Mouse (Mus musculus): Measurements from ENCODE around the gene Brix1. TPM values are rescaled to one million over a fixed set of nuclear protein-coding genes. Genes with fewer than 3 reads are reported as not detected.
"Not testable (repeated sequence)": the region's sequence is repeated elsewhere in the genome, so short reads cannot be mapped to it uniquely, and the experiment has no call there.

Brix1 gene
- total RNA-seq (2014; rRNA removed) = 9.5 and 9.9 TPM in 2 replicates
- polyA plus RNA-seq (2015; fragmentation: Nextera tagmentation; extraction: Ambion mirVana) = 64.8 and 66.4 TPM in 2 replicates

- peaks cover 8% of the 10 kb centered on the region for H3K36me3 ChIP-seq (ENCODE audit: insufficient read depth)
- no peaks in the 10 kb centered on the region for H3K9me3 ChIP-seq (ENCODE audit: low read length)
- H3K4me3 ChIP-seq (ENCODE audit: low read depth, low read length) = peak within 1 kb of the TSS; percentile 90
- DNase-seq = peak; percentile 98
- peak; percentile 100 for ATAC-seq
- peaks cover 12% of the 10 kb centered on the region; the same call in 1 of the 2 replicates for H3K4me1 ChIP-seq (ENCODE audit: insufficient read depth)
- WGBS = 2% methylated on average over 58 of the region's 58 CpGs
- H3K4me2 ChIP-seq (ENCODE audit: low read depth) = peak within 1 kb of the TSS; percentile 71
- H3K27ac ChIP-seq (ENCODE audit: low read depth, low read length) = peak within 1 kb of the TSS; percentile 87
- no peaks in the 10 kb centered on the region for H3K27me3 ChIP-seq (ENCODE audit: insufficient read depth, low read length)
- peak within 1 kb of the TSS; percentile 72 for H3K9ac ChIP-seq
- peak; percentile 10; the same call in 1 of the 2 replicates for TF ChIP-seq CTCF (IDR thresholded peaks at IDR 0.05; ENCODE audit: low read depth)
Observed at GRCm38 (mm10) chr15:10485484-10486364, at the start of gene Brix1, which contains the start of gene Rad1. Gene Brix1 (minus strand): TSS chr15:10485947. Gene Rad1 (plus strand): TSS chr15:10486018.

- Histone ChIP-seq H3K27ac (ENCODE audit: low read depth, low read length) (no peak overlapping the region), H3K4me1 (ENCODE audit: insufficient read depth) (no peaks in the 10 kb centered on the region), H3K27me3 (ENCODE audit: insufficient read depth, low read length) (no peaks in the 10 kb centered on the region), H3K4me2 (ENCODE audit: low read depth) (no peak overlapping the region), H3K4me3 (ENCODE audit: low read depth, low read length) (no peak overlapping the region), H3K36me3 (ENCODE audit: insufficient read depth) (no peaks in the 10 kb centered on the region), H3K9me3 (ENCODE audit: low read length) (no peaks in the 10 kb centered on the region), H3K9ac (no peak overlapping the region)
- no peak for ATAC-seq
- TF ChIP-seq CTCF (IDR thresholded peaks at IDR 0.05; ENCODE audit: low read depth) = no peak
- DNase-seq = no peak
- 90% methylated on average over 5 of the region's 5 CpGs for WGBS
Observed at GRCm38 (mm10) chr15:10534591-10534990, 48.8 kb upstream of the Brix1 start.

GRCm38 (mm10) chr15:10533361-10533760, 47.6 kb upstream of the Brix1 start:
- H3K4me2 ChIP-seq (ENCODE audit: low read depth); H3K27ac ChIP-seq (ENCODE audit: low read depth, low read length); H3K4me1 ChIP-seq (ENCODE audit: insufficient read depth); DNase-seq; H3K36me3 ChIP-seq (ENCODE audit: insufficient read depth); H3K9ac ChIP-seq; H3K9me3 ChIP-seq (ENCODE audit: low read length); H3K27me3 ChIP-seq (ENCODE audit: insufficient read depth, low read length); H3K4me3 ChIP-seq (ENCODE audit: low read depth, low read length): not testable (repeated sequence)
- WGBS = 75% methylated on average over 10 of the region's 10 CpGs
- ATAC-seq = 0 out of 2 replicates have a peak, but pooled peaks have one; percentile 36

- ATAC-seq = no peak
- Histone ChIP-seq H3K27ac (ENCODE audit: low read depth, low read length) (no peak overlapping the region), H3K9ac (no peak overlapping the region), H3K4me3 (ENCODE audit: low read depth, low read length) (no peak overlapping the region), H3K9me3 (ENCODE audit: low read length) (no peaks in the 10 kb centered on the region), H3K27me3 (ENCODE audit: insufficient read depth, low read length) (no peaks in the 10 kb centered on the region), H3K36me3 (ENCODE audit: insufficient read depth) (no peaks in the 10 kb centered on the region), H3K4me2 (ENCODE audit: low read depth) (no peak overlapping the region), H3K4me1 (ENCODE audit: insufficient read depth) (no peaks in the 10 kb centered on the region)
- no peak for DNase-seq
- WGBS = 83% methylated on average over 4 of the region's 4 CpGs
- no peak for TF ChIP-seq CTCF (IDR thresholded peaks at IDR 0.05; ENCODE audit: low read depth)
Observed at GRCm38 (mm10) chr15:10531352-10531751, 45.6 kb upstream of the Brix1 start.

GRCm38 (mm10) chr15:10525896-10526295, 40.1 kb upstream of the Brix1 start:
- H3K27ac ChIP-seq (ENCODE audit: low read depth, low read length) = no peak overlapping the region
- no peak for DNase-seq
- 86% methylated on average over 1 of the region's 1 CpGs for WGBS

GRCm38 (mm10) chr15:10515166-10515565, 29.4 kb upstream of the Brix1 start:
- no peak for TF ChIP-seq CTCF (IDR thresholded peaks at IDR 0.05; ENCODE audit: low read depth)

More at GRCm38 (mm10) chr15:10525896-10526295, 40.1 kb upstream of the Brix1 start:
- Histone ChIP-seq H3K27me3 (ENCODE audit: insufficient read depth, low read length) (no peaks in the 10 kb centered on the region), H3K36me3 (ENCODE audit: insufficient read depth) (no peaks in the 10 kb centered on the region), H3K9me3 (ENCODE audit: low read length) (no peaks in the 10 kb centered on the region), H3K4me3 (ENCODE audit: low read depth, low read length) (no peak overlapping the region), H3K9ac (no peak overlapping the region), H3K4me1 (ENCODE audit: insufficient read depth) (no peaks in the 10 kb centered on the region), H3K4me2 (ENCODE audit: low read depth) (no peak overlapping the region)
- ATAC-seq = no peak
- no peak for TF ChIP-seq CTCF (IDR thresholded peaks at IDR 0.05; ENCODE audit: low read depth)

GRCm38 (mm10) chr15:10506099-10506498, 20.4 kb upstream of the Brix1 start:
- H3K36me3 ChIP-seq (ENCODE audit: insufficient read depth) = no peaks in the 10 kb centered on the region
- TF ChIP-seq CTCF (IDR thresholded peaks at IDR 0.05; ENCODE audit: low read depth) = no peak
- no peak overlapping the region for H3K4me3 ChIP-seq (ENCODE audit: low read depth, low read length)
- no peak overlapping the region for H3K4me2 ChIP-seq (ENCODE audit: low read depth)
- H3K27ac ChIP-seq (ENCODE audit: low read depth, low read length) = no peak overlapping the region
- H3K4me1 ChIP-seq (ENCODE audit: insufficient read depth) = no peaks in the 10 kb centered on the region
- no peaks in the 10 kb centered on the region for H3K9me3 ChIP-seq (ENCODE audit: low read length)
- no peak for DNase-seq
- H3K9ac ChIP-seq = no peak overlapping the region
- WGBS = 76% methylated on average over 11 of the region's 11 CpGs
- ATAC-seq = no peak
- no peaks in the 10 kb centered on the region for H3K27me3 ChIP-seq (ENCODE audit: insufficient read depth, low read length)

More at GRCm38 (mm10) chr15:10515166-10515565, 29.4 kb upstream of the Brix1 start:
- Histone ChIP-seq H3K27me3 (ENCODE audit: insufficient read depth, low read length) (no peaks in the 10 kb centered on the region), H3K9me3 (ENCODE audit: low read length) (no peaks in the 10 kb centered on the region), H3K4me2 (ENCODE audit: low read depth) (no peak overlapping the region), H3K4me1 (ENCODE audit: insufficient read depth) (no peaks in the 10 kb centered on the region), H3K36me3 (ENCODE audit: insufficient read depth) (no peaks in the 10 kb centered on the region), H3K27ac (ENCODE audit: low read depth, low read length) (no peak overlapping the region), H3K4me3 (ENCODE audit: low read depth, low read length) (no peak overlapping the region), H3K9ac (no peak overlapping the region)
- 78% methylated on average over 7 of the region's 7 CpGs for WGBS
- ATAC-seq = no peak
- DNase-seq = no peak
